Mouse (Mus musculus): Measurements from ENCODE around the gene Ache.

- TF ChIP-seq CTCF (IDR thresholded peaks at IDR 0.05; ENCODE audit: borderline replicate concordance, control insufficient read depth, extremely low read depth, insufficient read depth, low read length, poor library complexity) = no peak
- TF ChIP-seq POLR2A (IDR thresholded peaks at IDR 0.05; ENCODE audit: control insufficient read depth, extremely low read depth, insufficient read depth, low read length, poor library complexity) = no peak
Observed at GRCm38 (mm10) chr5:137285986-137286385, 1.3 kb upstream of the Ache start.
